In the genomic region with DNA sequence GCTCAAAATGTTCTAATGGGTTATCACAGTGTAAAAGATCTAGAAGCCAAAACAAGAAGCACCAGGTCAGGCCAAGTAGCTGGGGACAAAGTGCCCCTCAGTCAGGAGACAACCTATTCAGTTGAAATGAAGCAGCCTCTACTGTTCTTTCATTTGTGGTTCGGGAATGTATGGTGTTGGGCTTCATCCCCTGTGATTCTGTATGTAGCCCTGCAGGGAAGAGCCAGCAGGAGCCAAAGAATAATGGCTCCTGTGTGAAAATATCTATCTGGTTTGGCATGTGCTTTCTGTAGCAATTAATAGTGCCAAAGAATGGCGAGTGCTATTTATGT, we compare ENCODE assay signal across 8 mouse cellular contexts. TPM values are rescaled to one million over a fixed set of nuclear protein-coding genes. Genes with fewer than 3 reads are reported as not detected.
DNase-seq lines count a peak whose midpoint lies in the region; ATAC-seq and TF ChIP-seq lines count a peak whose summit lies in the region.

No protein-coding gene starts in this region.

- H3K4me3 ChIP-seq in neural tube, embryonic 11.5 days (ENCODE audit: low read depth, low read length) = peak overlapping the region; percentile 82
- peak overlapping the region; percentile 93 for H3K4me3 ChIP-seq in forebrain, embryonic 10.5 days
- peak overlapping the region; percentile 89 for H3K4me3 ChIP-seq in limb, embryonic 13.5 days
- H3K4me3 ChIP-seq in small intestine, adult 2 months (ENCODE audit: low read depth, low read length) = peak overlapping the region; percentile 91

- no peak for DNase-seq in neural tube, embryonic 11.5 days (ENCODE audit: low spot score)
- no peak for DNase-seq in neural tube, embryonic 10.5 days (ENCODE audit: extremely low spot score, low spot score)
- no peak for DNase-seq in forebrain, embryonic 10.5 days (ENCODE audit: extremely low spot score, low spot score)
- DNase-seq in testis, postnatal 10 days (ENCODE audit: low spot score) = no peak
- DNase-seq in cerebellum, postnatal 4 days (ENCODE audit: low spot score in 2 of 2) = no peak
- DNase-seq in thymus, postnatal 10 days (ENCODE audit: low spot score in 2 of 2) = no peak

- H3K9ac ChIP-seq in neural tube, embryonic 11.5 days (ENCODE audit: low read length) = peak overlapping the region; percentile 72
- peak overlapping the region; percentile 88 for H3K9ac ChIP-seq in limb, embryonic 13.5 days

- no peak for TF ChIP-seq CTCF in small intestine, adult 2 months (IDR thresholded peaks at IDR 0.05; ENCODE audit: extremely low read depth, insufficient read length, insufficient replicate concordance, low read depth, low read length)

- H3K27me3 ChIP-seq in neural tube, embryonic 11.5 days (ENCODE audit: control insufficient read depth, insufficient read depth, low read length) = no peaks in the 10 kb centered on the region
- no peaks in the 10 kb centered on the region for H3K27me3 ChIP-seq in forebrain, embryonic 10.5 days (ENCODE audit: poor library complexity, severe bottlenecking)
- H3K27me3 ChIP-seq in limb, embryonic 13.5 days = no peaks in the 10 kb centered on the region
- no peaks in the 10 kb centered on the region for H3K27me3 ChIP-seq in small intestine, adult 2 months (ENCODE audit: control insufficient read depth, insufficient read depth, low read length)

- peak overlapping the region; percentile 61 for H3K27ac ChIP-seq in neural tube, embryonic 11.5 days (ENCODE audit: low read depth, low read length)
- H3K27ac ChIP-seq in forebrain, embryonic 10.5 days = peak overlapping the region; percentile 95
- H3K27ac ChIP-seq in limb, embryonic 13.5 days = peak overlapping the region; percentile 87
- H3K27ac ChIP-seq in small intestine, adult 2 months (ENCODE audit: insufficient read depth, low read depth, low read length) = peak overlapping the region; percentile 17

- no peak for TF ChIP-seq POLR2A in small intestine, adult 2 months (IDR thresholded peaks at IDR 0.05; ENCODE audit: low read depth, low read length)

- peak overlapping the region; percentile 78 for H3K4me2 ChIP-seq in neural tube, embryonic 11.5 days (ENCODE audit: low read depth)
- H3K4me2 ChIP-seq in limb, embryonic 13.5 days (replicated peaks) = peak overlapping the region; percentile 83

- H3K36me3 ChIP-seq in neural tube, embryonic 11.5 days (ENCODE audit: control insufficient read depth, insufficient read depth, low read length) = no peaks in the 10 kb centered on the region
- peaks cover 39% of the 10 kb centered on the region for H3K36me3 ChIP-seq in forebrain, embryonic 10.5 days (replicated peaks)
- peaks cover 20% of the 10 kb centered on the region for H3K36me3 ChIP-seq in limb, embryonic 13.5 days
- peaks cover 7% of the 10 kb centered on the region for H3K36me3 ChIP-seq in small intestine, adult 2 months (ENCODE audit: control insufficient read depth, insufficient read depth, low read length)

- no peaks in the 10 kb centered on the region for H3K9me3 ChIP-seq in neural tube, embryonic 11.5 days (ENCODE audit: control insufficient read depth, low read length)
- no peaks in the 10 kb centered on the region for H3K9me3 ChIP-seq in forebrain, embryonic 10.5 days
- no peaks in the 10 kb centered on the region for H3K9me3 ChIP-seq in limb, embryonic 13.5 days

- peaks cover 14% of the 10 kb centered on the region for H3K4me1 ChIP-seq in neural tube, embryonic 11.5 days (ENCODE audit: control insufficient read depth, insufficient read depth, low read length)
- H3K4me1 ChIP-seq in forebrain, embryonic 10.5 days = peaks cover 30% of the 10 kb centered on the region
- H3K4me1 ChIP-seq in limb, embryonic 13.5 days = peaks cover 30% of the 10 kb centered on the region
- H3K4me1 ChIP-seq in small intestine, adult 2 months (ENCODE audit: control insufficient read depth, insufficient read depth, insufficient read length, low read length) = peaks cover 10% of the 10 kb centered on the region; the same call in 1 of the 2 replicates

- 2% methylated on average over 2 of the region's 2 CpGs for WGBS in neural tube, embryonic 11.5 days
- 0% methylated on average over 2 of the region's 2 CpGs for WGBS in forebrain, embryonic 10.5 days
- WGBS in limb, embryonic 13.5 days = 0% methylated on average over 2 of the region's 2 CpGs
- 0% methylated on average over 2 of the region's 2 CpGs for WGBS in small intestine, adult 2 months

- peak; percentile 18; the same call in 1 of the 2 replicates for ATAC-seq in neural tube, embryonic 11.5 days (ENCODE audit: insufficient read depth, low FRiP score, low TSS enrichment)
- ATAC-seq in limb, embryonic 13.5 days (ENCODE audit: low FRiP score, low read depth) = peak; percentile 54

RNA-seq across cellular contexts. Expression of a gene that starts 0.3 kb away (rescaled TPM):
- 78.0 and 82.5 TPM in 2 replicates for polyA plus RNA-seq in neural tube, embryonic 11.5 days (2014; fragmentation: Nextera tagmentation; extraction: Ambion mirVana)
- 79.6 and 83.0 TPM in 2 replicates for polyA plus RNA-seq in forebrain, embryonic 10.5 days (2016; fragmentation: Nextera tagmentation; extraction: Ambion mirVana)
- 63.6 and 63.7 TPM in 2 replicates for polyA plus RNA-seq in limb, embryonic 13.5 days (2015; fragmentation: Nextera tagmentation; extraction: Ambion mirVana)
- 5.9 and 10.2 TPM in 2 replicates for polyA plus RNA-seq in small intestine, adult 2 months (2012; rRNA removed)

RNA-seq across cellular contexts. Expression of a gene that starts 59.8 kb away (rescaled TPM):
- polyA plus RNA-seq in neural tube, embryonic 11.5 days (2014; fragmentation: Nextera tagmentation; extraction: Ambion mirVana) = 51.6 and 55.9 TPM in 2 replicates
- polyA plus RNA-seq in forebrain, embryonic 10.5 days (2016; fragmentation: Nextera tagmentation; extraction: Ambion mirVana) = 35.4 and 37.0 TPM in 2 replicates
- 39.0 and 39.3 TPM in 2 replicates for polyA plus RNA-seq in limb, embryonic 13.5 days (2015; fragmentation: Nextera tagmentation; extraction: Ambion mirVana)
- polyA plus RNA-seq in small intestine, adult 2 months (2012; rRNA removed) = 3.2 and 5.3 TPM in 2 replicates

Comparison
In these comparisons a context has a peak if more than half of its experiments do, and no peak if none do; other contexts are left out.
1. H3K27ac ChIP-seq: peak in every context shown above with its lines; median percentile 95 in forebrain, embryonic 10.5 days; 87 in limb, embryonic 13.5 days; 61 in neural tube, embryonic 11.5 days; 17 in small intestine, adult 2 months.